Mouse (Mus musculus): ENCODE data around the gene Mnat1.

- TF ChIP-seq CTCF (IDR thresholded peaks at IDR 0.05; ENCODE audit: insufficient read depth, low read length) (no peak), POLR2A (IDR thresholded peaks at IDR 0.05; ENCODE audit: borderline replicate concordance, extremely low read depth, low read depth, low read length) (no peak)
These were observed 36.8 kb downstream of the Mnat1 start for GRCm38 (mm10) chr12:73160341-73160740.
